Mouse (Mus musculus): Measurements from ENCODE around the gene Zfp987. TPM values are rescaled to one million over a fixed set of nuclear protein-coding genes. Genes with fewer than 3 reads are reported as not detected.
"Not testable (repeated sequence)": the region's sequence is repeated elsewhere in the genome, so short reads cannot be mapped to it uniquely, and the experiment has no call there.

Gene Zfp987
- polyA plus RNA-seq, 1 experiment from 2014 or later = not detected

DNA sequence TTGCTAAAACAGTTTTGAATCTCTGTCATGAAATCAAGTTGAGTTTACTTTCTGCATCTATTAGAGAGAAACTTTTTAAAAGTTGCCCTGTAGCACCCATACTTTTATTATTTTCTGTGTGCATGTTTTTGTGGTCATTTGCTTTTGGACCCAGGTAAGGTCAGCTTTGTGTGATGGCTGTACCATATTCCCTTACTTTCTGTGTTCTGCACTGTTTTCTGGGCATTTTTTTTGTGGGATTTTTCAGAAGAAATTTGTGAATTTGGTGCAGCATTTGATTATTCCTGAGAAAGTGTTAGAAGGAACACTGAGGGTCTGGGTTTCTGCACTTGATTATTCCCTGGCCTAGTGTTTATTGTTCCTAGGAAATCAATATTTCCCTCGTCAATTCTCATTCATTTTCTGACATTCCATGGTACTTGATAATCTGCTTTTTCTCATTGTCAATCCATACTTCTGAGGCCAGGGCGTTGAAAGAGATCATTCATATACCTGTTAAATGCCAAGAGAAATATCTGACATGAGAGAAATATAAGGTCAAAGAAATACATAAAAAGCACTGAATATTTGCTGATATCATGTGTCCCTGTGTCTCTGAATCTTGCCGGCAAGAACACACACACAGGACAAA is 70.2 kb downstream of the Zfp987 start:
- H3K4me3 ChIP-seq (ENCODE audit: low read depth, low read length); H3K4me2 ChIP-seq (ENCODE audit: low read depth, low read length); ATAC-seq (ENCODE audit: low read depth); H3K9ac ChIP-seq (ENCODE audit: low read depth, low read length); H3K27me3 ChIP-seq (replicated peaks; ENCODE audit: control insufficient read depth, insufficient read depth, low read length); H3K27ac ChIP-seq (replicated peaks; ENCODE audit: low read depth, low read length); H3K4me1 ChIP-seq (ENCODE audit: control insufficient read depth, insufficient read depth, low read length); H3K36me3 ChIP-seq (ENCODE audit: control insufficient read depth, insufficient read depth, low read length): not testable (repeated sequence)
- WGBS = 77% methylated on average over 3 of the region's 3 CpGs
- peak; percentile 0 for DNase-seq (ENCODE audit: low spot score)
- peaks cover 13% of the 10 kb centered on the region for H3K9me3 ChIP-seq (ENCODE audit: control insufficient read depth, low read length)

DNA sequence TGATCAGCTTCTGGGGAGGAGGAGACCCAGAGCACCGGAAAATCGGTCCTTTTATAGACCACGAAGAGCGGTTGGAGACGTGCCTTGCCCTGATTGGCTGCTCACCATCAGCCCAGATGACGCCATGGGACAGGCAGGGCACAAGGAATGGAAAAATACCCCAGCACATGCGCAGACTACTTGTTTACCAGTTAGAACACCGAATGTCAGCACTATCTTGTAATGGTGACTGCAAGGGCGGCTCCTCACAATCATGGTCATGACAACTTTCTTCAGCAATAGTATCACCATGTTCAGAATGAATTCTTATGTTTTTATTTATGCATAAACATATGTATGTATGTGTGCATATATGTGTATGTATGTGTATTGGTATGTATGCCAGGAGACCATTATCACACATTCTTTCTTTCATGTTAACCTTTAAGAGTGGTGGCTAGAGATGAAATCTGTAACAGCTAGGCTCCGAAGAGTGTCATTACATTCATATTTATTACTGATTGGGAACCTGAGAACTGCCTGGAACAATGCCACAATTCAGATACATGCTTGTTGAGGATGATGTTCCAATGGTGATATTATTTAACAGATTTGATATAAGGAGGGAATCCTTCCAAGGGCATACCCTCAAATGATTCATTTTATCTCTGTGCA is 70.9 kb downstream of the Zfp987 start:
- H3K9me3 ChIP-seq (ENCODE audit: control insufficient read depth, low read length) = peaks cover 13% of the 10 kb centered on the region
- not testable (repeated sequence) for H3K4me3 ChIP-seq (ENCODE audit: low read depth, low read length); H3K4me2 ChIP-seq (ENCODE audit: low read depth, low read length); H3K36me3 ChIP-seq (ENCODE audit: control insufficient read depth, insufficient read depth, low read length); H3K9ac ChIP-seq (ENCODE audit: low read depth, low read length); H3K4me1 ChIP-seq (ENCODE audit: control insufficient read depth, insufficient read depth, low read length); H3K27me3 ChIP-seq (replicated peaks; ENCODE audit: control insufficient read depth, insufficient read depth, low read length); H3K27ac ChIP-seq (replicated peaks; ENCODE audit: low read depth, low read length)
- ATAC-seq (ENCODE audit: low read depth) = peak; percentile 60
- peak; percentile 12 for DNase-seq (ENCODE audit: low spot score)
- 83% methylated on average over 10 of the region's 10 CpGs for WGBS

DNA sequence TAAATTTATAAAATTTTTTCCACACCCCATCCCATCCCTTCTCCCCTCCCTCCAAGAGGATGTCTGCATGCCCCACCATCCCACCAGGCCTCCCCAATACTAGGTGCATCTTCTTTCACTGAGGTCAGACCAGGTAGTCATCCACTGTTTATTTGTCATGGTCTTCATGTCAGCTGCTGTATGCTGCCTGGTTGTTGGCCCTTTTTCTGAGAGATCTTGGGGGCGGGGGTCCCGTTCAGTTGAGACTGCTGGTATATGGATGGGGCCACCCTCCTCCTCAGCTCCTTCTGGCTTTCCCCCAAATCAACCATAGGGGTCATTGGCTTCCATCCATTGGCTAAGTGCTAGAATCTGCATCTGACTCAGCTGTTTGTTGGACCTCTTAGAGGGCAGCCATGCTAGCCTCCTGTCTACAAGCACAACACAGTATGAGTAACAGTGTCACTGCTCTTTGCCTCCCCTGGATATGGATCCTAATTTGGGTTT is 71.7 kb downstream of the Zfp987 start:
- H3K4me3 ChIP-seq (ENCODE audit: low read depth, low read length); H3K27ac ChIP-seq (replicated peaks; ENCODE audit: low read depth, low read length); H3K4me1 ChIP-seq (ENCODE audit: control insufficient read depth, insufficient read depth, low read length); H3K9ac ChIP-seq (ENCODE audit: low read depth, low read length); H3K36me3 ChIP-seq (ENCODE audit: control insufficient read depth, insufficient read depth, low read length); H3K4me2 ChIP-seq (ENCODE audit: low read depth, low read length); DNase-seq (ENCODE audit: low spot score); H3K27me3 ChIP-seq (replicated peaks; ENCODE audit: control insufficient read depth, insufficient read depth, low read length): not testable (repeated sequence)
- ATAC-seq (ENCODE audit: low read depth) = peak; percentile 79
- WGBS = no CpG with 5 or more reads among the region's 2 CpGs
- H3K9me3 ChIP-seq (ENCODE audit: control insufficient read depth, low read length) = peaks cover 20% of the 10 kb centered on the region

DNA sequence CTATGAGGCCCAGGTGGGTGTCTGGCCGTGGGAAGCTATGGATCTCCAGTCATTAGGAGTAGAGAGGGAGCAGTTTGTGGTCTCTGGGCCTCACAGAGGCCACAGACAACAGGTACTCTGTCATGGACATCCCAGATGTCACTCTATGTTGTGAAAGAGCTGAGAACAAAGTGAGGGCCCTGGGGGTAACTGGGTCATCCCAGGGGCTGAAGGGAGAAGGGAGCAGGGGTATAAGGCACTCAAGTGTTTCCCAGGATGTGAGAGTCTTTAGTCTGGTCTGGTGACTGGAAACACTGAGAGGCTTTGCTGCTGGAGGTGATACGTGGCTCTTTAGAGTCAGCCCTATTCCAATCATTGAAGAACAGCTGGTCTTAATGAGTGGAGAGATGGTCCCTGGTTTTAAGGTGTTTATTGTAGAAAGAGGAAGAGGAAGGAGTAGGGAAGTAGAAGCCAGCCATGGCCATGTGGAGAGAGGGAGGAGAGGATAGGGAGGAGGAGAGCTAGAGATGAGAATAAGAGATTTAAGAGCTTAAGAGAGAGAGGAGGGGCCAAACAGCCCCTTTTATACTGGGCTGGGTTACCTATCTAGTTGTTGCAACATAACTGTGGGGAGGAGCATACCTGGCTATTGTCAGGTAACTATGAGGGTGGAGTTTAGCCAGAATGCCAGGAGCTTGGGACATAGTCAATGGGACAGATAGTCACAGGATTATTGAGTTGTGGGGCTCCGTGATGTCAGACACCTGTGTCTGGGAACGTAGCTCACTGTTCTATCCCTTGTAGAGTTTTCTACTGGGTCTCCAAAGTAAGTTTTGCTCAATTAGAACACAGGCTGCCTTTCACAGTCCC is 76.5 kb downstream of the Zfp987 start:
- H3K36me3 ChIP-seq (ENCODE audit: control insufficient read depth, insufficient read depth, low read length); H3K27ac ChIP-seq (replicated peaks; ENCODE audit: low read depth, low read length); H3K4me3 ChIP-seq (ENCODE audit: low read depth, low read length); H3K4me2 ChIP-seq (ENCODE audit: low read depth, low read length); H3K4me1 ChIP-seq (ENCODE audit: control insufficient read depth, insufficient read depth, low read length); H3K27me3 ChIP-seq (replicated peaks; ENCODE audit: control insufficient read depth, insufficient read depth, low read length); H3K9me3 ChIP-seq (ENCODE audit: control insufficient read depth, low read length); H3K9ac ChIP-seq (ENCODE audit: low read depth, low read length): not testable (repeated sequence)
- DNase-seq (ENCODE audit: low spot score) (peak; percentile 5), ATAC-seq (ENCODE audit: low read depth) (peak; percentile 33; the same call in 1 of the 2 replicates)
- WGBS = 63% methylated on average over 3 of the region's 4 CpGs

Other genes with a start within 250 kb of the Zfp987 start
- not detected in 2 replicates for gene Zfp986, start 228.5 kb upstream of the Zfp987 start, polyA plus RNA-seq (2014; fragmentation: Nextera tagmentation; extraction: Ambion mirVana)
- not detected in 2 replicates for gene Zfp600, start 59.5 kb downstream of the Zfp987 start, polyA plus RNA-seq (2014; fragmentation: Nextera tagmentation; extraction: Ambion mirVana)